Mouse (Mus musculus) Muller cell, postnatal 12 days (primary cell): ENCODE measurements around the gene Wasf1.

ENCODE experiments used
- DNase-seq: peaks from one replicate; pipeline ENCODE4 v3.0.0-alpha.2; 2015; ENCODE audit errors: inconsistent ontology term

Wasf1 gene

DNA sequence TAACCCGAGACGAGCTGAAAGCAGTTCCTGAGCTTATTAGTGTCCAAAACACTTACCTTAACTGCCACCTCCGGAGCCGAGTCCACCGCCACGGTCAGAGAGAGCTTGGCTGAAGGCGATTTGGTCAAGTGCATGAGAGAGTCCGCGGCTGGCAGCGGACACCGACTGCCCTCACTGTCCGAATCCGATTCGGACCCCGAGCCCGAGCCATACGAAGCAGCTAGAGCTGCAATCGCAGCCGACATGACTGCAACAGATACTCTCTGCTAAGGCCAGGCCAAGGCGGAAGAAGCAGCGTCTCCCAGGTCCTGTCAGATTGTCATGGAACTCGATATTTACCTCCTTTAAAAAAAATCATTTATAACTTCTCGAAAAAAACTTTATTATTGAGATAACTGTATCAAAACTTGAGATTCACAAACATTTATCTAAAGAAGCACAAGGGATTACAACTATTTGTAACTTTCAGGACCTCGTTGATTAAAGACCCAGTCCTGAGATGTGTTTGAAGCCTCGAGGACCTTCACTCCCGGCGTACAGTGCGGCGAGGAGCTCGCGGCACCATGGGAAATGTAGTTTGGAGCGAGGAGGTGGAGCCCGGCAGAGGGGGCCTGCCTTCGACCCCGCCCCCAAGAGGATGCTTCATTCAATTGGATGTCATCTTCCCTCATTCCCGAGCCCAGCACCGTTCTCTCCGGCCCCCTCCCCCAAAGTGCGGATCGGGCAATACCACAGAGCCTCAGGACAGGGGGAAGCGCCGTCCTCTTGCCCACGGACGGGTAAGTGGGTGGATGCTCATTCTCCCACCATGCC lies at the start of gene Wasf1, which contains the start of gene Cdc40:
TSS of gene Wasf1 (plus strand) at position 645 of the 813 bp plus-strand sequence.
TSS of gene Cdc40 (minus strand) at position 481 of the 813 bp plus-strand sequence.
- DNase-seq = peak; percentile 100

- DNase-seq = no peak
Measured at GRCm38 (mm10) chr10:40840086-40840485, 43.2 kb upstream of the Wasf1 start.

GRCm38 (mm10) chr10:40843841-40844240 lies 39.4 kb upstream of the Wasf1 start:
- no peak for DNase-seq

GRCm38 (mm10) chr10:40844546-40844945 lies 38.7 kb upstream of the Wasf1 start:
- no peak for DNase-seq

DNA sequence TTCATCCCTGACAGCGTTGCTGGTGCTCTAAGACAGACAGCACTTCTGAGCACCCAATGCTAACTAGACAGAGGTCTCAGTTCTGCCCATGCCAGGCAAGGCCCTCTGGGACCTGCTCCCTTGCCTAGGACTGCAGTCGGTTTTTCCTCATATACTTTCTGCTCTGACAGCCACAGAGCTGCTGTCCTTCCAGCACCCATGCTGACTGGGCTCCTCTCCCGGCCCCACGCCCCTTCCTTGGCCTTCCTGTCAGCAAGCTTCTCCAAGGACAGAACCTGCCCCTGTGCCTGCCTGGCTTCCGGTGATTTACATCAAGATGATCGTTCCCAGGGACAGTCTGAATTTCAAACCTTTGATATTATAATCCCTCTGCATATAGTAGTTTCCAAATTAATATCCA lies 37.6 kb upstream of the Wasf1 start:
- DNase-seq = no peak

- DNase-seq = no peak
Measured at GRCm38 (mm10) chr10:40847176-40847874, 36.0 kb upstream of the Wasf1 start.

DNA sequence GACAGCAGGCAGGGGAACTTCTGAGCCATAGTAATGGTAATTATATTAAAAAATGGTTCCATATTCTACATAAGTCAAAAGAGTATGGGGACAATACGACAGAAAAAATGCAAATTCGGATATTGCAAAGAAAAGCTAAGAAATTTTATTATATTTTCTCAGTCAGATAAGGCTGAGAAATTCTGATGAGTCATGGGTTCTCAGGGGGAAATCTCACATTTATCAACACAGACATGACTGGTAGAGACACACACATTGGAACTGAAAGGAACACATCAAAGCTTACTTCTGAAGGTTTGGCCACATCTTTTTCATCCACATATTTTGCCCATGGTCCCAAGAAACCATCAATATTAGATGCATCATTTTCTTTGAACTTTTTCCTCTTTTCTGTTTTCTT lies 32.6 kb upstream of the Wasf1 start:
- no peak for DNase-seq

DNA sequence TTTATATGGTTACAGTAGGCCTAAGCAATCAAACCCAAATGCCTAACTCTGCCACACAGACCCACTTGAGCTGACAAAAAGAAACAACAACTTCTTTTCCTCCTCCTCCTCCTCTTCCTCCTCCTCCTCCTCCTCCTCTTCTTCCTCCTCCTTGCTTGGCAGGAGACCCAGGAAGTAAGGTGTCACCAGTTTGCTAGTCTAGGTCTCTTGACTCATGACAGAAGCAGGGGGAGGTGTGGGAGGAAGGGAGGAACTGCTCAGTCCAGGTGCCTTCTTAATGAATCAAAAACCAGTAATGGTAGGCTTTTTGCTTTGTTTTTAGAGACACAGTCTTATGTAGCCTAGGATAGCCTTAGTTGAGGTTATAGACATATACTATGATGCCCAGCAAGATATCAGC lies 32.1 kb upstream of the Wasf1 start:
- no peak for DNase-seq

- no peak for DNase-seq
Measured at GRCm38 (mm10) chr10:40855616-40856015, 27.7 kb upstream of the Wasf1 start.

DNA sequence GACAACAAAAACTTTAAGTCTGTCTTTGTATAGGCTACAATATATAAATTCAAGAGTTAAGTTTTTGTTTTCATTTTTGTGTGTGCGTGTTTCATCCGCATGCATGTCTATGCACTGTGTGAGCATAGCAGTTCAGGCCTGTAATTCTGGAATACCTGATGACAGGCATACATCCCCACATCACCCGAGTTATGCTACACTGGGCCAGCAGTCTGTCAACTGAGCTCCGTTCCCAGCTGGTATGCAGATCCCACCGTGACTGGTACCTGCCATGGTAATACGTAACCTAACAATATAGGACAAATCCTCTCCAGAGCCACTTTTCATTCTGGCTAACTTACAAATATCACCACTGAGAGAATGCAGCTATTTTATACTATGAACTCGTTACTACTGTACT lies 26.6 kb upstream of the Wasf1 start:
- DNase-seq = no peak

DNA sequence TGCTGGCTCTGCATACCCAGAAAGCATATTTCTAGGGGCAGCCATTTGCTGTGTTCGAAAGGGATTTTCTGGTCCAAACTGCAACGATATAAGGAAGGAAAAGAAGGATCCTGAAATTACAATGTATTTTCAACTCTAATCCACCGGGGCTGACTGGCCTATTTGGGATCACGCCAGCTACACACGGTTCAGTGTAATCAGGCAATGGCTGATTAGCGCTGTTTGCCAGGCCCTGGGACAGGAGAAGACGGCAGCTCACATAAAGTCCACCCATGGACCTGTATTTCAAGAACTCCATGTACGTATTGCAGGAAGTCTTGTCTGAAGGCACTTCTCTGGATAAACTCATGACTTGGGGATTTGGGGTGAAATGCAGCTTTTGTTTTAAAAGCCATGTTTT lies 25.7 kb upstream of the Wasf1 start:
- DNase-seq = no peak

- DNase-seq = no peak
Measured at GRCm38 (mm10) chr10:40868081-40868480, 15.2 kb upstream of the Wasf1 start.

DNA sequence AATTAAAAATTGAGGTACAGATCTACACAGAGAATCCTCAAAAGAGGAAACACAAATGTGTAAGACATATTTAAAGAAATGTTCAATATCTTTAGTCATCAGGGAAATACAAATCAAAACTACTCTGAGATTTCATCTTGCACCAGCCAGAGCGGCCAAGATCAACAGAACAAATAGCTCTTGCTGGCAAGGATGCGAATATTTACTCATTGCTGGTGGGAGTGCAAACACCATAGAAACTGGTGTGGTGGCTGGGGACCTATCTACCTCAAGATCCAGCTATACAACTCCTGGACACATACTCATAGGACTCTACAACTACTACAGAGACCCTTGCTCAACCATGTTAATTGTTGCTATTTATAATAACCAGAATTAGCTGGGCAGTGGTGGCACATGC lies 12.0 kb upstream of the Wasf1 start:
- no peak for DNase-seq

DNA sequence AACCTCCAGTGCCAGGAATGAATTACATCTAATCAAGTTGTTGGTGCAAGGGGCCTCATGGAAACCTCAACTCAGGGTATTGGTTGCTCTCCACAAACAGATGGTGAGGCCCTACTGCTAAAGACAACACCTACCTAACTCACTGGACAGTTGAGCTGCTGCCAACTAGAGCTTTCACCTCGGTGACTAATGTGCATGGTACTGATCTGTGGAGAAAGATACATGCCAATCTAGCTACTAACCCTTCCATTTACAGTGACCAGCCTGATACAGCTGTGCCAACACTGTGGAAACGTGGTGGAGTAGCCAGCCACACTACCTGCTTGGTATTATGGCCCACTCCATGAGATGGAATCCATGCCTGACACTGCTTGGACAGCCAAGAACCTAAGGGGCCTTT lies 11.2 kb upstream of the Wasf1 start:
- peak; percentile 39 for DNase-seq

DNA sequence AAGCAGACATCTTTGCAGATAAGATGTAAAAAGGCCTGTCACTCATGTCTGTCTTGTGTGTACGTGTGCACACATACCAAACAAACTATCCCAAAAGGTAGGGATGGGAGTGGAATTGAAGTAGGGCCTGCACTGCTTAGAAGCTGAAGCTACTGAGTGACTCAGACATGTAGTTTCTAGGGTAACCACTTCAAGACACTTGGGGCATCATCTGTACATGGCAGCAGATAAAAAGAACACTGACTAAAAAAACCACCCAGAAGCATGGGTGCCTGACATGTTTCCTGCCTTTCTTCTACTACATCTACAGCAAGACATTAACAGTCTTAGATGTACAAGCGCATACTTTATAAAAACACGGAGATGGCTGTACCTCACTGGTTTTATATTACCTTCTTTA lies 5.0 kb upstream of the Wasf1 start:
- no peak for DNase-seq

DNA sequence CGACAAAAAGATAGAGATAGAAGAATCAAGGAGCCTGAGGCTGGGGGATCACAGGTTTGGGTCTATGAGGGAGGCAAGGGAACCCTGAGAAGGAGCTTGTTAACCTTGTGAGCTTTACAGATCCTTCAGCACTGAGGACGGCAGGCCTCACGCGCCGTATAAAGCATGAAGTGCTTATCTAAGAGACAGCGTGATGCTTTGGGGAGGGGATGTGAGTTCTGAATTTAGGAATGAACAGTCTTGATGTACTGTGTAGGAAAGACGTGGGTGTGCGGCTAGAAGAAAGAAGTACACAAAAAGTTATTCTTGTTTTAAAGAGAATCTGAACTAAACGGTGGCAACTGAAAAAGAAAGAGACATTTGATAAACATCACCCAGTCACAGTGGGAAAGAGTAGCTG lies 3.3 kb upstream of the Wasf1 start:
- DNase-seq = no peak

- peak; percentile 39 for DNase-seq
Measured at GRCm38 (mm10) chr10:40881236-40881635, 2.0 kb upstream of the Wasf1 start.

DNA sequence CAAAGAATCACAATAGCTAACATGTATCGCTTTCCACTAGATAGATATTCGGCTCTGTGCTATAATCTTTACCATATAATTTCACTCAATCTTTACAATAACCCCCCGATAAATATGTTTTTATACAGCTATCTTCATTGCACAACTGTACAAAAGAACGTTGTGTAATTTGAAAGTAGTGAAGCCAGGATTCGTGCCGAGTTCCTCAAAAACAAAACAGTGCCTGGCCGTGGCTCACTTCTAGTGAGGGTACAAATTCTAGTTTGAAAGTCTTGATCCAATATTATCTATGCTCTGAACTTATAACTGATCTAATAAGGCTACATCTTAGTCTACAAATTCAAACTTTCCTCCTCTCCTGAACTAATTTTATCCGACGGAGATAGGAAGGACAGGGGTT lies 942 bp upstream of the Wasf1 start:
- DNase-seq = peak; percentile 2

- DNase-seq = no peak
Measured at GRCm38 (mm10) chr10:40883644-40884278, 486 bp downstream of the Wasf1 start.

DNA sequence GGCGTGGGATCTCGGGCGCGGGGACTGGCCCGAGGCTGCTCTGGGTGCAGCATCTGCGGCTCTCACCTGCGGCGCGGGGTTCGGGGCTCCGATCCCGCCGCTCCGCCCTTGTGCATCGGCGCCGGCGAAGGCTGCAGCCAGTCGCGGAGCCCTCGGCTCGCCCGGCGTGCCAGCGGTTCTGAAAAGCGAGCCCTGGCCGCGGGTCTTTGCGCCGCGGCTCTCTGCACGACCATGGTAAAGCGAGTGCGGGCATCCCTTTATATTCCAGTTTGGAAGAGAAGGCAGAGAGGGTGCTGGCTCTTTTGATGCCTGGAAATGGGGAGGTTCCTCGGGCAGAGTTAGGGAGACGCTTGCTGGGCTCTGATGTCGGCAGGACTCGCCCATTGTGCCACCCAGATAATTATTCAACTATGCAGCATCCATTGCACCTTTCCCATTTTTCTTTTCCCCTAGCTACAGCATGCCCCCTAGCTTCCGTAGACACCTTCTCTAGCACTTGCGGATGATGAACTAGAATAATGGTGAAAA lies 1.1 kb downstream of the Wasf1 start:
- peak; percentile 55 for DNase-seq

DNA sequence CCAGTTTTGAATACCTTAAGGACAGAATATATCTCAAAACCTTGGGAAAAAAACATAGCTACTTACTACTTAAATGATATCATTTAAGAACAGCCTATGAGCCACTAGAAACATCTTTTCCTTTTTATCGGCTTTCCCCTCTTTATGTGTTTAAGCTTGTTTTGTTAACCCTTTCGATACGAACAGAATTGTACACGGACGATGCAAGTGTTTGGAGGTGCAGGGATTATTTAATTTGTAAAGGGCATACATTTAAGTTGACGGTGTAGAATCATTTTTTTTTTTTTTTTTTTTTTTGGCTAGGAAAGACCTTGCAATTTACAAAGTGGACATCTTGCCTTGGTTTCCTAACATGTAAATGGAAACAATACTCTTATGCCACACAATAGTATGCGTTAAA lies 2.2 kb downstream of the Wasf1 start:
- DNase-seq = no peak

GRCm38 (mm10) chr10:40887316-40887715 lies 4.0 kb downstream of the Wasf1 start:
- no peak for DNase-seq
